Mouse (Mus musculus) brain, embryonic 14.5 days (tissue): Measurements from ENCODE around the gene Col4a3.

Source experiments
- CTCF ChIP-seq: fragments of 200-500 bp; IDR thresholded peaks from 2 replicates; pipeline ENCODE4 v1.5.1; 2012; ENCODE audit warnings: inconsistent platforms, mild to moderate bottlenecking, moderate library complexity, borderline replicate concordance; ENCODE audit not compliant: insufficient read depth, insufficient read length; ENCODE audit errors: extremely low read depth
- POLR2A ChIP-seq: fragments of 200-500 bp; IDR thresholded peaks from 2 replicates; pipeline ENCODE4 v1.6.1; 2012; ENCODE audit warnings: mild to moderate bottlenecking, inconsistent platforms, borderline replicate concordance; ENCODE audit not compliant: poor library complexity, insufficient read depth, insufficient read length, severe bottlenecking; ENCODE audit errors: extremely low read depth

- TF ChIP-seq CTCF (no peak), POLR2A (no peak)
Measured at GRCm38 (mm10) chr1:82636321-82636720, 49.6 kb downstream of the Col4a3 start.
